Mouse (Mus musculus) stomach, embryonic 15.5 days (tissue): ENCODE measurements at regions not wholly inside any gene's neighbourhood (a gene's known extent, or its start where the extent isn't known, plus 50 kb on each side); places are given as distances from the start of the nearest gene placed in this dataset.
A peak's percentile ranks its signal among the peaks of the same experiment; 100 is the strongest.

Experiments used
- ATAC-seq: fragments of 200-750 bp; cut with Nextera tagmentation; 2 replicates; pipeline ENCODE4 v1.8.0; 2017; ENCODE audit warnings: low read depth, moderate number of reproducible peaks, moderate TSS enrichment; ENCODE audit not compliant: insufficient read depth, low FRiP score
- H3K27ac ChIP-seq: fragments of 300-500 bp; sonication (generic); 2 replicates; pipeline ENCODE4 v1.5.1; 2015; ENCODE audit warnings: mild to moderate bottlenecking, inconsistent platforms
- H3K27me3 ChIP-seq: fragments of 300-500 bp; sonication (generic); replicated peaks from 2 replicates; pipeline ENCODE4 v1.6.1; 2015; ENCODE audit warnings: inconsistent platforms
- H3K36me3 ChIP-seq: fragments of 300-500 bp; sonication (generic); 2 replicates; pipeline ENCODE4 v1.6.1; 2015; ENCODE audit warnings: inconsistent platforms
- H3K4me1 ChIP-seq: fragments of 300-500 bp; sonication (generic); 2 replicates; pipeline ENCODE4 v1.6.1; 2015; ENCODE audit warnings: inconsistent platforms
- H3K4me2 ChIP-seq: fragments of 300-500 bp; sonication (generic); 2 replicates; pipeline ENCODE4 v1.6.1; 2015; ENCODE audit warnings: mild to moderate bottlenecking, inconsistent platforms
- H3K4me3 ChIP-seq: fragments of 300-500 bp; sonication (generic); replicated peaks from 2 replicates; pipeline ENCODE4 v1.5.1; 2015; ENCODE audit warnings: inconsistent platforms
- H3K9ac ChIP-seq: fragments of 300-500 bp; sonication (generic); 2 replicates; pipeline ENCODE4 v1.6.1; 2015; ENCODE audit warnings: inconsistent platforms
- H3K9me3 ChIP-seq: fragments of 300-500 bp; sonication (generic); 2 replicates; pipeline ENCODE4 v1.6.1; 2016; ENCODE audit warnings: inconsistent platforms
- WGBS: fragments of 180-500 bp; shearing (Covaris S2); methylation state at CpG from one replicate; pipeline ENCODE4 v1.1.7; 2015; 5-methylcytosine and 5-hydroxymethylcytosine counted together

DNA sequence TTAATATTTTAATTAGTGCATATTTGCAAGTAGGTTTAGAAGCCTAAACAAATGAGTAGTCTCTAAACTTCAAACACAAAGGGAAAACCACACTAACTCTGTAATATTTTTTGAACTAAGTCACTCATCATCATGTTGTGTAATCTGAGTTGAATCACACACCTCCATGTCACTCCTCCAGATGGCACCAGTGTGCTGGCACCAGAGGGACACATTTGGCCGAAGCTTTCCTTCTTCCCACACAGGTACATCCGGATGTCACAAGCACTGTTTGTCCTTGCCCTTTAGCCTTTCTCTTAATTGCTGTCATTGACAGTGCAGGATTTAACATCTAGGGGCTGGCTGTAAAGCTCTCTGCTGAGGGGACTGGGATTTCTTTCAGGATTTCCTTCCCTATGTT lies 256.7 kb upstream of the Ccdc54 start:
- H3K27ac ChIP-seq, result no peak overlapping the region
- no peaks in the 10 kb centered on the region for H3K4me1 ChIP-seq
- no peak for ATAC-seq
- no peaks in the 10 kb centered on the region for H3K36me3 ChIP-seq
- no peaks in the 10 kb centered on the region for H3K9me3 ChIP-seq
- no peak overlapping the region for H3K4me2 ChIP-seq
- H3K4me3 ChIP-seq, result no peak overlapping the region
- H3K27me3 ChIP-seq, result no peaks in the 10 kb centered on the region
- H3K9ac ChIP-seq, result no peak overlapping the region
- 38% methylated on average over 2 of the region's 2 CpGs for WGBS

DNA sequence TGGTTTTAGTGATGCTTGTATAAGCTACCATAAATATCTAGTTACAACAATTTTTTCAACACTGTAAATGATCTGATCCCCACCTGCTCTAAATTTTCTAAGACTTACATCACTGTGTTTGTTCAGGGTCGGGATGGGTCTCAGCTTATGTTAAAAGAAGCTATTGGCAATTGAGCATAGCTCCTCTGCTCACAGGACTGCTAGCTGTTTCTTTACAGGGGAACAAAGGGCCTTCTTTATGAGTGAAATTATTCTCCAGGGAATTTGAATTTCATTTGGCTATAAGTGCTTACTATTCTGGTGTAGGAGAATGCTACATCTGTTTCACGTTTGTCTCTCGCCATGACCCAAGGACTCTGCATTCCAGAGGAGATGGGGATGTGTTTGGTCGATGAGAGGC lies 255.6 kb upstream of the Ccdc54 start:
- no peaks in the 10 kb centered on the region for H3K4me1 ChIP-seq
- no peak overlapping the region for H3K9ac ChIP-seq
- H3K27ac ChIP-seq, result no peak overlapping the region
- H3K4me3 ChIP-seq, result no peak overlapping the region
- H3K9me3 ChIP-seq, result no peaks in the 10 kb centered on the region
- no peak overlapping the region for H3K4me2 ChIP-seq
- H3K36me3 ChIP-seq, result no peaks in the 10 kb centered on the region
- no peaks in the 10 kb centered on the region for H3K27me3 ChIP-seq
- no peak for ATAC-seq
- WGBS, result 59% methylated on average over 4 of the region's 4 CpGs

GRCm38 (mm10) chr16:50841677-50842580 lies 251.0 kb upstream of the Ccdc54 start:
- ATAC-seq, result peak; percentile 75; the same call in 1 of the 2 replicates
- Histone ChIP-seq H3K4me2 (no peak overlapping the region), H3K9ac (no peak overlapping the region), H3K27me3 (no peaks in the 10 kb centered on the region), H3K4me3 (no peak overlapping the region), H3K9me3 (no peaks in the 10 kb centered on the region), H3K36me3 (no peaks in the 10 kb centered on the region), H3K27ac (no peak overlapping the region), H3K4me1 (no peaks in the 10 kb centered on the region)
- 50% methylated on average over 15 of the region's 15 CpGs for WGBS

DNA sequence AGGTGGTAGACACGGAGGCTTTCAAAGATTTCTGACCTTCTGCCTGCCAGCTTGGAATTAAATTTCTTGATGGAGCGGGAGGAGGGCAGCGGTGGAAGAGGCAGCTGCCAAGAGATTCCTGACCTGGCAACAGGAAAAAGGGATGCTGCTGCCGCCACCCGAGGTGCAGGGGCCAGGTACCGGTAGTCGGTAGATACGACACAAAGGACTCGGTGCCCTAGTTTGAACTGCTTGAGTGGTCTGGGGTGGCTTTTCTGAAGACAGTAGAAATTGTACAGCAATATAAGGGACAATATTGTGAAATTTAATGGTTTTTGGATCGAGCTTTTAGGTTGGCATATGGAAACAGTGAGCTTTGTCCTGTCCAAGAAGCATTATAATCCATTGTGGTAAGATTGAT lies 250.3 kb upstream of the Ccdc54 start:
- Histone ChIP-seq H3K9ac (no peak overlapping the region), H3K9me3 (no peaks in the 10 kb centered on the region), H3K4me3 (no peak overlapping the region), H3K4me2 (no peak overlapping the region), H3K4me1 (no peaks in the 10 kb centered on the region), H3K27me3 (no peaks in the 10 kb centered on the region), H3K27ac (no peak overlapping the region), H3K36me3 (no peaks in the 10 kb centered on the region)
- no peak for ATAC-seq
- 69% methylated on average over 10 of the region's 10 CpGs for whole genome bisulfite sequencing

DNA sequence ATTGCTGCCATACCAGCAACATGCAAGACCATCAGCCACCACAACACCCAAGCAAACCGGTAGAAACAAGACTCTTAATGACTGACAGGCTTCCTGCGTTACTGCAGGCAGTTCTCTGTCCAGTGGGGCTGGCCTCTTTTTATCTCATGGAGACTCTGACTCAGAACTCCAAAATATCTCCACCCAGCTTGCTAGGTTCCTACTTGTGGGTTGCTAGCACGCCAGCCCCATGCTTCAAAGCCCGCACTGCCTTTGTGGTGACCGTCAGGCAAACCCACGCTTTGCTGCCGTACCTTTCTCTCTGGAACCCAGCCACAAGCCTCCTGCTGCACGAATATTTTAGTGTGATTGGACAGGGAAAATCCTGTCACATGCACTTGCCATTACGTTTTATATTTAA lies 248.7 kb upstream of the Ccdc54 start:
- ATAC-seq, result no peak
- no peaks in the 10 kb centered on the region for H3K36me3 ChIP-seq
- H3K4me3 ChIP-seq, result no peak overlapping the region
- WGBS, result 77% methylated on average over 9 of the region's 9 CpGs
- no peaks in the 10 kb centered on the region for H3K4me1 ChIP-seq
- H3K9ac ChIP-seq, result no peak overlapping the region
- no peak overlapping the region for H3K27ac ChIP-seq
- no peak overlapping the region for H3K4me2 ChIP-seq
- no peaks in the 10 kb centered on the region for H3K9me3 ChIP-seq
- no peaks in the 10 kb centered on the region for H3K27me3 ChIP-seq

GRCm38 (mm10) chr16:50837416-50837815 lies 246.5 kb upstream of the Ccdc54 start:
- no peaks in the 10 kb centered on the region for H3K36me3 ChIP-seq
- H3K4me2 ChIP-seq, result no peak overlapping the region
- H3K4me3 ChIP-seq, result no peak overlapping the region
- H3K9me3 ChIP-seq, result no peaks in the 10 kb centered on the region
- no peaks in the 10 kb centered on the region for H3K27me3 ChIP-seq
- WGBS, result 86% methylated on average over 9 of the region's 9 CpGs
- H3K27ac ChIP-seq, result no peak overlapping the region
- H3K4me1 ChIP-seq, result no peaks in the 10 kb centered on the region
- no peak overlapping the region for H3K9ac ChIP-seq
- no peak for ATAC-seq

DNA sequence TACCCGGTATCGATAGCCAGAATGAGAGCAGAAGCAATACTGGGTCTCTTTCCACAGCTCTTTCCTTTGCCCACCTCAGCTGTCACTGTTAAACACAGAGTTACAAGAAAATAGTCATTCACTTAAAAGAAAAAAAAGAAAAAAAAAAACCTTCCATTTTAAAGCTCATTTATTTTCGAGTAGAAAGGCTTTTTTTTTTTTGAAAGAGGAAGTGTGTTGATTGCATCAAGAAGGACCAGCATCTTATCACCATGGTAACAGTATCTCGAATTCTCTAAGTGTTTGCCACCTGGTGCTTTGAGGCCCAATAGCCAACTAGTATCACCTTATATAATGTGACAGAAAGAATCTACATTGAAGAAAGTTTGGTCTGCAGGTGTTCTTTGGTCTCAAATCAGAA lies 245.5 kb upstream of the Ccdc54 start:
- H3K4me2 ChIP-seq, result no peak overlapping the region
- no peak overlapping the region for H3K27ac ChIP-seq
- H3K4me3 ChIP-seq, result no peak overlapping the region
- 66% methylated on average over 4 of the region's 4 CpGs for WGBS
- H3K36me3 ChIP-seq, result no peaks in the 10 kb centered on the region
- no peak overlapping the region for H3K9ac ChIP-seq
- H3K9me3 ChIP-seq, result no peaks in the 10 kb centered on the region
- no peak for ATAC-seq
- no peaks in the 10 kb centered on the region for H3K4me1 ChIP-seq
- no peaks in the 10 kb centered on the region for H3K27me3 ChIP-seq

- H3K9me3 ChIP-seq, result no peaks in the 10 kb centered on the region
- no peaks in the 10 kb centered on the region for H3K36me3 ChIP-seq
- ATAC-seq, result no peak
- no peak overlapping the region for H3K4me3 ChIP-seq
- 72% methylated on average over 2 of the region's 2 CpGs for WGBS
- H3K4me1 ChIP-seq, result no peaks in the 10 kb centered on the region
- H3K4me2 ChIP-seq, result no peak overlapping the region
- H3K9ac ChIP-seq, result no peak overlapping the region
- no peak overlapping the region for H3K27ac ChIP-seq
- no peaks in the 10 kb centered on the region for H3K27me3 ChIP-seq
Measured at GRCm38 (mm10) chr16:50833357-50833756, 242.4 kb upstream of the Ccdc54 start.

DNA sequence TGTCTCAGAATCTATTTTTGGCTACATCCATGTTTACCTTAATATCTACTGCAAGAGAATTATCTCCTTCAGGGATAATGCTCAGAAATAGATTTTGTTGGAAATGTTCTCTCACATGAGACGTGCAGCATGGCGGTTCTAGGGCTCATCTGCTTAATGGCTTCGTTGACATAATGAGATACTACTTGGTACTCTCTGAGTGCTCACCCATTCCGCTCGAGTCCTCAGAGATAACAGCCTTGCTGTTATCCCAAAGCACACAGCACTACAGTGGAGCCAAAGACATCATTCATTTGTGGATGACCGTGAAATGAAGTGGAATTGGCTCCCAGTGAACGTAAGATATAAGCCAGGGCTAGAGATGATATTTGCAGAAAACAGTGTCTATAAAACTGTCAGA lies 231.4 kb upstream of the Ccdc54 start:
- Histone ChIP-seq H3K27ac (no peak overlapping the region), H3K36me3 (no peaks in the 10 kb centered on the region), H3K4me2 (no peak overlapping the region), H3K4me1 (no peaks in the 10 kb centered on the region), H3K9me3 (no peaks in the 10 kb centered on the region), H3K4me3 (no peak overlapping the region), H3K9ac (no peak overlapping the region), H3K27me3 (no peaks in the 10 kb centered on the region)
- WGBS, result 38% methylated on average over 7 of the region's 7 CpGs
- ATAC-seq, result no peak

DNA sequence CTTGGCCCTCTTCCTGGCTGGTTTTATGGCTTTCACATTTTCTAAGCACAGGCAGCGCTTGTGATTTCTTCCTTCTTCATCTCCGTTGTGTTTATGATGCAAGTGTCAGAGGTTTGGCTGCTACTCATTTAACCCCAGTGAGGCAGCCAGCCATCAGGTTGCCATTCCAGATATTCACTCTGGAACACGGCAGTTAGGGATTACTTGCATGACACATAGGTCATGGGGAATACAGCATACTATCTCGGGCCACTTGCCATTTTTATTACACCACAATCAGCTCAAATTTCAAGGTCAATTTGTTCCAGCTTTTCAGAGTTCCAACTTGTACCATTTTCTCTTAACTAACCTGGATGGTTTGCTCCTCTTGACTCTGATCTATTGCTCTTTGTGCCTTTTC lies 223.7 kb upstream of the Ccdc54 start:
- Histone ChIP-seq H3K4me2 (no peak overlapping the region), H3K9ac (no peak overlapping the region), H3K27ac (no peak overlapping the region), H3K4me1 (no peaks in the 10 kb centered on the region), H3K27me3 (no peaks in the 10 kb centered on the region), H3K36me3 (no peaks in the 10 kb centered on the region), H3K9me3 (no peaks in the 10 kb centered on the region), H3K4me3 (no peak overlapping the region)
- WGBS, result 27% methylated on average over 4 of the region's 4 CpGs
- ATAC-seq, result no peak

DNA sequence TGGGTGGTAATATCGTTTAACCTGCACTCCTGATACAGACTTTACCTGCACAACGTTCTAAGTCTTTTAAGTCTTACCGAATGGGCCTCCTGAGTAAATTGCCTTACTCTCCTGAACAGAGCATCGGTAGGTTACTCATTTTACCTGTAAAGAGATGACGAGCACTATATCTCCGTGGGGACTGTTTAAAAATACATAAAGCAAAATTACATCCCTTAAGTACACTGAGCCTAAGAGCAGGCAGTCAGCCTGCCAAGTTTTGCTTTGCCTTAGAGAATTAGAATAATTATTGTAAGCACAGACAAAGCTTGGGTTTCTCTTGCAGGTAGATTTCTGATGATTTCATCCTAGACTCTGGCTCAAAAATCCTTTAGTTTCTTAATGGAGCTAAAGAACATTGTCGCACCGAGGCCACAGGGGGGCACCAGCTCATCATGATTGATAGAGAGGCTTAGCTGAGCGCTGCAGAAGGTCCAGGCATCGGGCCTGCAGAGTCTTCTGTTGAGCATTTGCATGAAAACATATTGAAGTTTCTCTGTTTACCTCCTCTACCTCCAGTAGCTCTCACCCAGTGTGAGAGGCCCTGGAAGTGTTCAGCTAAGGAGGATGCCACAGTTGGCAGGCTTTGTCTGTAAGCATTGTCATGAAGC lies 208.3 kb upstream of the Ccdc54 start:
- Histone ChIP-seq H3K9me3 (no peaks in the 10 kb centered on the region), H3K4me1 (no peaks in the 10 kb centered on the region), H3K27me3 (no peaks in the 10 kb centered on the region), H3K27ac (no peak overlapping the region), H3K36me3 (no peaks in the 10 kb centered on the region), H3K9ac (no peak overlapping the region), H3K4me3 (no peak overlapping the region), H3K4me2 (no peak overlapping the region)
- WGBS, result 40% methylated on average over 10 of the region's 10 CpGs
- ATAC-seq, result no peak

DNA sequence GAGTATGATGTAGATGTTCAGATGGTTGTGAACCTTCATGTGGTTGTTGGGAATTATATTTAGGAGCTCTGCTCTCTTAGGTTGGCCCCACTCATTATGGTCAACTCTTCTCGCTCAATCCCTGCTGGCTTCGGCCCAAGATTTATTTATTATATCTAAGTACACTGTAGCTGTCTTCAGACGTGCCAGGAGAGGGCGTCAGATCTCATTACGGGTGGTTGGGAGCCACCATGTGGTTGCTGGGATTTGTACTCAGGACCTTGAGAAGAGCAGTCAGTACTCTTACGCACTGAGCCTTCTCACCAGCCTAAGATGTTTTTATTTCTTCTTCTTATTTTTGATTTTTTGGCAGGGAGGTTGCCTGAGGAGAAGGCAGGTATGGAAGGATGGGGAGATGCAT lies 207.1 kb upstream of the Ccdc54 start:
- H3K4me1 ChIP-seq, result no peaks in the 10 kb centered on the region
- H3K27me3 ChIP-seq, result no peaks in the 10 kb centered on the region
- no peak overlapping the region for H3K4me3 ChIP-seq
- WGBS, result 76% methylated on average over 6 of the region's 6 CpGs
- H3K9ac ChIP-seq, result no peak overlapping the region
- no peak overlapping the region for H3K4me2 ChIP-seq
- no peak overlapping the region for H3K27ac ChIP-seq
- no peak for ATAC-seq
- no peaks in the 10 kb centered on the region for H3K36me3 ChIP-seq
- no peaks in the 10 kb centered on the region for H3K9me3 ChIP-seq
